Mouse (Mus musculus): ENCODE results near the gene Spin1.

DNA sequence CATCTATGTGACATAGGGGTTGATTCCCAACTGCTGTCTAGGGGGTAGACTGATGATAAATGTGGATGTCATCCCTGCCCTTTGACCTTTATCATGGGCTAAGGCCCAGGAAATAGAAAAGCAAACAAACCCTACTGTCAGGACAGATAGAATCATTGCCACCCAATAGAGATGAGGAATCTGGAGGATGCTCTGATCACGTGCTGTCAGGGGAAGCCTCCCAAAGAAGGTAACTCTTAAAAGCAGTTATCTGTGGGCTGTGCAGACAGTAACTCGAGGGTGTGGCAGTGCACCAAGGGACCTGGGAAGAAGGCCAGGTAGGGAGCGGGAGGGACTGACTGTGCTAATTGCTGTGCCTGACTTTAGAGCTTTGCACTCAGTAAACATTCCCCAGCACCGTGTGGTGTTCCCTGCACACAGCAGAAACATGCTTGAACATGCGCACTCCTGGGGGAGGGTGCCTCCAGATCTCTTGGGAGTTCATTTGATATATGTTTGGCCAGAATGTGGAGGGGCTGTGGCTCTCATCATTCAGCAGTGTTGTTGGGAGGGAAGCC, 10.5 kb upstream of the Spin1 start:
- no peak for TF ChIP-seq CTCF (IDR thresholded peaks at IDR 0.05; ENCODE audit: insufficient read depth, low read length)
- TF ChIP-seq POLR2A (IDR thresholded peaks at IDR 0.05; ENCODE audit: borderline replicate concordance, extremely low read depth, low read depth, low read length) = no peak

All from lung, adult 2 months (tissue).